Mouse (Mus musculus) right cerebral cortex, postnatal 4 days (tissue): Measurements from ENCODE around the gene Fign.
A peak's percentile ranks its signal among the peaks of the same experiment; 100 is the strongest.

ENCODE experiments used
- DNase-seq: peaks from one replicate; pipeline ENCODE4 v3.0.0-alpha.2; 2022

Gene Fign

DNA sequence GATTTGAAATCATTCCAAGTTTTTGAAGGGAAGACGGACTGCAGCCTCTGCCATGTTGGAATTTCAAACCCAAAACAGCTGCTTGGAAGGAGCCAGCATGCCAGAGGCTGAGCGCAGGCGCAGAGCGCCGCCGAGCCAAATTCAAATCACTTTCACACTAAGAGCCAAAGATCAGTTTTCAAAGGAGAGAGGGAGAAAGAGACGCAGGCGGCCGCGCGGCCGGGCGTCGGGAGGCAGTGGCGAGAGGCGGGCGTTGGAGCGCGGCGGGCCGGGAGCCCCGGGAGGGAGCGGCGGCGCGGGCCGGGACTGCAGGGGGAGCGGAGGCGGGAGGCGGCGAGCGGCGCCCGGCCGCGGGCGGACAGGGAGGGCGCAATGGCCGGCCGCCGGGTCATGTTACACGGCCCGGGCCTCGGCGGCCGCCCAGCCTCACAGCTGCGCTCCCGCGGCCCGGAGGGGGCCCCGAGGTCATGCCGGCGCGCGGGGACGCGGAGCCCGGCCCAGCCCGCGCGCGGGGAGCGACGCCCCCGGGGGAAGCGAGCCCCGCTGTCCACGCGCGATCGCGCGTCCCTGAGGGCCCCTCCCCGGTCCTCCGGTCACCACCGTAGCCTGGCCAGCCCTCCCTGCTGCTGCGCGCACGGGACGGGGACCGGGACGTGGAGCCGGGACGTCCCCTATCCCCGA is at the start of gene Fign:
Fign (minus strand) TSS at position 102 of the 681 bp plus-strand sequence.
- peak; percentile 67 for DNase-seq

DNA sequence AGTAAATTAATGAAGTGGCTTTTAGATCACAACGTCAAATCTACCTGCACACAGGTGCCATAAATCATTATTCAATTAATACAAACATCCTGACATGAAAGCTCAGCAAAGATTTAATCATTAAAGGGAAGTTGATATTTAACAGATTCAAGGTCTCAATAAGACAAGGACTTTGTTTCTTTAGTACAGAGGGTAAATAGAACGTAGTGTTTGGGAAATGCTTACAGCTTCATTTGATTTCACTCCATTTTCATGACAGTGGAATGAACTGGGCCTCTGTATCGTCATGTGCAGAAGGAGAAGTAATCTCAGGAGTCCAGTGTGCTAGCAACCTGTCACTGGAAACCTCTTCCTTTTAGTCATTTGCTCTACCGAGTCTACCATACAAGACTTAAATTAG is 35.8 kb upstream of the Fign start:
- no peak for DNase-seq

DNA sequence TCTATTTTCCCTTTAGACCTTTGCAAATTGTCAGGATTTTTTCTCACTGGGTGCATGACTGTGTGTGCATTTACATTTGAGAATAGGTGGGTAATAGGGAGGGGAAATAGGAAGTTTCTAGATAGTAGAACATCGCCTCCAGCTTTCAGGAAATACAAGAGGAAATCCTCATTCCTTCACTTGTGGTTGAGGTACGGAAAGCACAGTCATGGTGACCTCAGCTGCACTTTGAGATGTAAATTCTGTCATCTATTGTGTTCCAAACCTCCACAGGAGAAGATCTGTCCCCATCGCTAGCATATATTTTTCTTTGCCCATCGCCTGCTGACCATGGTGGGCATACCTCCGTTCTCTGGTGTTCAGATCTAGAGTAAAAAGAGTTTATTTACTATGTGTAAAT is 22.7 kb upstream of the Fign start:
- DNase-seq: no peak

DNA sequence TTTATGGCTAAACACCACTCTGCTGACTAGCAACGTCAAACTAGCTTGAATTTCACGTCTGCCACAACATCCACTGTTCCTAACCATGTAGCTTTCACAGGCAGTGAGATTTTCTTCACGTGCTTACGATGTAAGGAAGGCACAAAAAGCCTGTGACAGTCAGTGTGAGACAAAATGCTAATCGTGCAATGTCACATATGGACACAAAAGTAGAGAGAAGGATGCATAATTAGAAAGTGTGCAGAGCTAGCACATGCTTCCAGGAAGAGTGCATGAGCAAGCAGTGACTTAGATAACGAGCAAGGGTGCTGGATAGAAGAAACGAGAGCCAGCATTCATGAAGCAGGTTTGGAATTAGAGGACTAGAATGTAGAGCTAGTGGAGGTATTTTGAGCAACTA is 18.8 kb upstream of the Fign start:
- no peak for DNase-seq

DNA sequence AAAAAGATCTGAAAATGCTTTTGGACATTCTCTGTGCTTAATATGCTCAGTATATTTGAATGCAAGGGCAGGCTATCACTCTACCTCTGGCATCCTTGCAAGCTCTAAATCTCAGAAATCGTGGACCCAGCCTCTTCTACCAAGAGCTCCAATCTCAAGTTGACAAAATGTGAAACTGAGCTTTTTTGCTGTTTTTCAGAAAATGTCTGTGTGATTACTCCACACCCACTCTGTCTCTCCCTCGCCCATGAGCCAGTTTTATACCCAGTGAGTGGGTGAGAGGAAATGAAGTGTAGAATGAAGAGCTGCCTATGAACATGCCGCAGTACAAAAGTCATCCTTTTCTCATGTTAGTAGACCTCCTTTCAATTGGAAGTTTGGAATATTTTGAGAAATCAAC is 13.3 kb upstream of the Fign start:
- DNase-seq: no peak

DNA sequence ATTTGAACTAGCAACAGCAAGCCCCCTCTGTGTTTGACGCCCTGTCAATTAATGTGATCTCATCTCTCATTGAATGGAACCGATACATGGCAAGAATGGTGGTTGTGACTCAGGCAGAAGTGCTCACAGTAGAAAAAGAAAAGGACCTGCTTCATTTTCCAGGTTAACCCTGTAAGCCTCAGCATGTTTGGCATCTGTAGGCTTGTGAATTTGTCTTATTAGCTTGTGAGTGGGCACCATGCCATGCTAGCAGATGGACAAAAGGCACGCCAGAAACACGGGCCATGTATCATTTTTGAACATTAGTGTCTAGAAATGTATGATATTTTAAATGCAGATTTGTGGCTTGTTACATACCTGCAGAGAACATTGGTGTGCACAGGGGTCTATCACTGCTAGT is 12.0 kb upstream of the Fign start:
- DNase-seq: no peak

DNA sequence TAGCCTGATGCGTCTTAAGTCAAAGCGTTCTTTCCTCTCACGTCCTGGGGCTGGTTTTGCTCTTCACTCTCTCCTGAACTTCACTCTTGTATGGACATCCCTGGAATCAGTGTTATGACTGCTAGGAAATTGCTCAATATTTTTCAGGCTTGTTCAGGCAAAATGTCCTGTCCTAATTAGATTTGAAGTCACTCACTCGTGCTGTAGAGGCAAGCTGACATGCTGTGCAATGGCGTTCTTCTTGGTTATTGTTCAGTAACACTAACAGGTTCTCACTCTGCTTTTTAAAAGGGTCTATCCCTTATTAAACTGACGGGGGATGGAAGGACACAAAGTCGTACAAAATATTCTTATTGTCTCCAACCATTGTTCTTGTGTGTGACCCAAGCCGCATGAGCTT is 10.2 kb upstream of the Fign start:
- no peak for DNase-seq

DNA sequence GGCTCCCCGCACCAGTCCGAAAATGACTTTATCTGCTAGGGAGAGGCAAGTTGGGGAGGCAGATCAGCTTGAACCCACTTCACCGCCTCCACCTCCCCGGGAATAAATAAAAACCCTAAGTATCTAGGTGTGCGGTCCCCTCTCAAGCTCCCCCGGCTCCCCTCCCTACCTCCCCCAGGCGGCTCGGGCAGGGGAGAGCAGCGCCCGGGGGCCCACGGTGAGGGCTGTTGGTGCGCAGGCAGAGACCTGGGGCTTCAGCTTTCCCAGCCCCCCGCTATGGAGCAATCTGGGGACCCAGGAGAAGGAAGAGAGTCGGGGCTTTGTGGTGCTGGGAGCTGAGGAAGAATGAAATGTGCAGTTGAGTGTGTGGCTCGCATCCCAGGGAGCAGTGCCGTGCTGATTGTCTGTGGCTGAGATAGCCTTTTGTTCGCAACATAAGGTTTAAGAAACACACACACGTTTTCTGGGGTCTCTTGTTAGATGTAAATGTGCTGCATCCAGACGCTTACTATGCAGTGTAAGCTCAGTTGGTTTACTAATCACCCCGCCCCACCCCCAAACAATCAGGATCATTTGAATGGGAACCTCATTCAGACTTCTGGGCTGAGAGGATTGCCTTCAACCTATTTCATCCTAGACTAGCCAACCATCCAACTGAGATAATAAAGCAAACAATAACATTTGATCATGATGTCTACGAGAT is 931 bp upstream of the Fign start:
- DNase-seq: peak; percentile 30

DNA sequence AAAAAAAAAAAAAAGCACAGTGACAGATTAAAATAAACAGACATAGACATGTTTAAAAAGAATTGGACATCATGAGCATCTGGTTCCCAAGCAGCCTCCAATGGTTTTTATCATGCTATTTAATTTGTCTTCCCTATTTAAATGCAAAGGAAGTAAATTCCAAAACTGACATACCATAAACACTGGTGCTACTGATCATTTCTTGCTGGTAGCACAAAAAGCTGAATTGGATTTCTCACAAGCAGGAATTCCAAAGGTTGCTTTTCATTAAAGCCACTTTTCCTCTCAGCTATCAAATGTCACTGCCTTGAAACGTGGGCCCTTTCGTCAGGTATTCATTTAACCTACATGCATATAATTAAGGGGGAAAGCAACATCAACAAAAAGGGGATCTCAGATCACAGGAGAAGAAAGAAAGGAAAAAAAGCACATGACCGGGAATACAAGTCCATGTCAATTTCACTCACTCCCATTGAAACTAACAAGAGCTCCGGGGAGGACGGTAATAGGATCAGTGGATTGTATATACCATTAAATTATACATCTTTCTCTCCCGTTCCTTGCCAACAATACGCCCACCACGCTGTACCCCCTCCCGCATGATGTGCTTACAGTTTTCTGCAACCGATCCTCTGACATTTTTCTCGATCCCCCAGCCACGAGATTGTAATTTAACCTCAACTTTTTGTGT is 972 bp downstream of the Fign start:
- no peak for DNase-seq

DNA sequence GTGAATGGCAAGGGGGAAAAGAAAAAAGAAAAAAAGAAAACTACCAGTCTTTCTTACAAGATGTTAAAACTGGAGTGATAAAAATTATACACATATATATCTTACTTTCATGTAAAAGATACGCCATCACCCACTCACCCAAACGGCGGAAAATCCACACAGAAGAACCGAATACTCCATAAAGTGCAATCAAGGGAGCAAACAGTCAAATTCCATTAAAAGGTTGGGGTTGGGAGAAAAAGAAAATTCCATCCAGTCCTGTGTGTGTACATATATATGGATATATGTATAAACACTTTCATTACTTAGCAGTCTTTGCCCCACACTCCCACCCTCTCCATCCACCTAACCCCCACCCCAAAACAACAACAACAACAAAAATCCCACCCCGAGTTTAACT is 1.7 kb downstream of the Fign start:
- DNase-seq: no peak

DNA sequence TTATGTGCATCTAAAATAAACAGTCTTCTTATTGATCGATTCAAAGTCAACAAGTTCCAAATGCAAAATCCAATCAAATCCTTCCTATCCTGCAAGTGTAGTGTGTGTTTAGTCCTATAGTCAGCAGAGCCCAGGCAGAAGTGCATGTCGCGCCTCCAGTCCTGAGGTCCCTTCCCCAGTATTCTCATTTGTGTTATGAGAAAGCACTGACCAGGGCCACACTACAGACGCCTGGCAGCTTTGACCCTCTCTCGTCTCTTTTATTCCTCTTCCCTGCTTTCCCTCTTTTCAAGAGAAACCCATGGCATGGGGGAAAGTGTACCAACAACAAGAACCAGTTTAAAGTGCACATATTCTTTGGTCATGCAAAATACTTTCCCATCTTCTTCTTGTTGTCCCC is 2.3 kb downstream of the Fign start:
- no peak for DNase-seq

DNA sequence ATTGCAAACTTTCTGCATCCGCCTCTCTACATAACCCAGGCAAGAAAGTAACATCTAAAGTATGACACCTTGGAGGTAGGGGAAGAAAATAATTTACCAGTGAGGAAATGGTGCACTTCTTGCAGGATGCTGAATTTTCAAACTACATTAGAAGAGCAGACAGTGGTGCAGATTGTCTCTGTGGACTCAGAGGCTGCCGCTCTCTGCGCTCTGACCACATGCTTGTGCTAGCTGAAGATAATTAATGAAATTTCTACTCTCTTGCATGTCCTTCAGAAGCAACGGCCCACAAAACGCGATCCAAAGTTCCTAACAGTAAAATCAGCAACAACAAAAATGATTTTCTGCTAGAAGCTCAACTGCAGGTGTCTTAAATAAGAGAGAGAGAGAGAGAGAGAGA is 4.8 kb downstream of the Fign start:
- no peak for DNase-seq

DNA sequence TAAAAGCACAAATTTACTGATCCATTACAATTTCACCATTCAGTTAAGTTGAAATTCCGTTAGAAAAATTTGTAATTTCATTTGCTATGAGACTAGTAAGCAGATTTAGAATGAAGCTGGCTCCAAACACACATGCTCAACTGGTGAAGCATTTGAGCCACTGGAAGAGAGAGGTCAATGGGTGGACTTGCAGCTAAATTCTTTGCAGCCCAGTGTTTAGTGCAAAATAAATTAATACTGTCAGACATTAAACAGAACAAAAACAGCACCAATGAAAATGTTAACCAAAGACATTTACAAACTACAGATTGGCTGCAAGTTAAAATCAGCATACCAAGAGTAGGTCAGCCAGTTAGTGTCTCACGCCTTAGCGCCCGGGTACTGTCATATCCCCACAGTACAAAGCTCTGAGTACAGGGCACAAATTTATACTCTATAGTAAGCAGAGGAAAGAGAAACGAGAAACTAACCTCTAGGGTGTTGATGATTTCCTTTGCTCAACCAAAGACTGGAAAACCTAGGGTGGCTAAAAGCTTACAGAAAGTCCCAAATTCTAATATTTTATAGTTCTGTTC is 13.9 kb downstream of the Fign start:
- no peak for DNase-seq

DNA sequence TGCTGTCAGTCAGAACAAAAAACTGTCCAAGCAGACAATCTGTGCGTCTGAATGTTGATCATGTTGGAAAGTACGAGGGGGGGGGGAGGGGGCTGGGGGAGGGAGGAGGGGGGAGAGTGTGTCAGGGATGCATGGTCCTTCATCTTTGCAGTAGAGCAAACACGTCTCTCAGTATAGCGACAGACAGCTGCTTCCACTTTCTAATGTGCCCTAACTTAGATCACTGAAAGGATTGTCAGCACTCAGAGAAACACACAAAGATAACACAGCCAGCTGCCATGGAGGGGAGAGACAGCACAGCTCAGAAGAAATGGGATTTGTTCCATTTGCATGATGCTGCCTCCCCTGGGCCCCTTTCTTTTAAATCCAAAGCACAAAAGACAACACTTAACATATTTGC is 18.1 kb downstream of the Fign start:
- no peak for DNase-seq

DNA sequence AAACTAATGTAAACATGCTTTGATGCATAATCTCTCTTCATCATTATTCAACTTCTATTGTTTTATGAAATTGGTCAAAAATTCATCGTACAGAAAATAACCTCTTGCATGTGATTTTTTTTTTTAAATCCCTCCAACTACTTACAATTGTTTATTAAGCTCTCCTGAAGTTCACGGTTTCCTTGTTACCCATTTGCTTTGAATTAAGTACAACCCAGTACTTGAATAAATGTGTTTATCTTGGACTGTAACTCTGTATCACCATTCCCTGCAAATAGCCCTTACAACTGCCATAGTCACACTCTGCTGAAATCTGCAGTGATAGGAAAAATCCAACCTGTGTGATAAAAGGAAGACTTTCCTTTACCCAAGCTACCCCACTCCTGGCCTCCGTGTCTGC is 19.3 kb downstream of the Fign start:
- no peak for DNase-seq

DNA sequence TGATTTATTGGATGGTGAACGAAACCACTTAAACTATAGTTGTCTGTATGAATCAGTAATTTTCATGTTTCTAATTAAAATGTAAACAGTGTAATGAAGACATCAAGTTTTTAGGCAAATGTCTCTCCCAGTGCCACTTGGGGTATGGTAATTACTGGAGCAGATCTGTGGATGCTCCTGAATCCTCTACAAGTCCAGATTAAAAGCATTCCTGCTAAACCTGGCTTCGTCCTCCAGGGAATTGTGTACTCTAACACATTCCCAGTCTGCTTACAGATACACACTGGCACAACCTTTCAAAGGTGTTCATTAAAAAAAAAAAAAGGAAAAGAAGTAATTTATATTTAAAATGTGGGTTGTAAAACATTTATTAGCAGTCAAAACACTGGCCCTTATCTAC is 20.0 kb downstream of the Fign start:
- DNase-seq: no peak

DNA sequence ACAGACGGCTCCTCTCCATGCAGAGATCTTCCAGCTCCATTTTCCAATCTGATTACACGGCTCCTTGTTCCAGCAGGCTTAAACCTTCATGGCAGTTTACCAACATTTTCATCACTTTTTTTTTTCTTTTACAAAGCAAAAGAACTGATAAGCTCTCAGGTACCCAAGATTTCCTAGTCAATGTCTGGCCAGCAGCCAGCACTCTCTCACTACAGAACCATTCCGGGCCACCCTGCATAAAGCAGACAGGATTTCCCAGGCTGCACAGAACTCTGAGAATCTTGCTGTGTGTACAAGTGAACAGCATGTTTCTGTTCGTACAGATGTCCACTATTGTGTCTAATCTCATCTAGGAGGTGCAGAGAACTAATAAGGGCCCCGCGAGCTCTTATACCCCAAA is 22.0 kb downstream of the Fign start:
- DNase-seq: no peak

DNA sequence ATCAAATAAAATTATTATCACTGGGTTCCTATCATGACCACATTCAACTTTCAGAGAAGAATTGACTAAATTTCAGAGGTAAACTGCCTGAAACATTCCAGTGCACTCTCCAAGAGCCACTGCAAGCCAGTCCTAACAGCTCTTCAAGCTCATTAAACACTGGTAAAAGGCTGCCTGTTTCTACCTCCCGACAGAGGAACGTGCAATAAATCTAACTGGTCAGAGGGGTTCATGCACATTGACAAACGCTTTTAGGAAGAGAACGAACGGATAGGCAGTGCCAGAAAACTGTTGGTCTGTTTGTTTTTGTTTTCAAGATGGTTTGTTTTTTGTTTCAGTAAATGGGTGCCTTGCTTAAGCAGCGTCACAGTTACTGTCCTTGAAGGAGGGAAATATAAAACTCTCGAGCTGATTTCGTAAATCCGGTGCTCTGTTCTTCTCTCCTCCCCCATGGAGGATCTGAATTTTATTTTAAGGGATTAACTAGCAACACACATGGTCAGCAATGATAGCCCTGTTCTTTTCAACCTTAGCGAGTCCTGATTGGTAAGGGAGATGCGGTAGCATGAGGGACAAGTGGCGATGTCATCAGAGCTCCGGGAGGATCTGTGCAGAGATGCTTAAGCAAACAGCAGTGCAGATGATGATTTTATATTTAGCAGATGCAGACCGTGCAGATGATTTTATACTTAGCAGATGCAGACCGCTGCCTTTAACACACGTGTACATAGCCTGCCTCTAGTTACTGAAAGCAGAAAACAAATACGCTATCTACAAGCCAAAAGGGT is 23.0 kb downstream of the Fign start:
- no peak for DNase-seq

DNA sequence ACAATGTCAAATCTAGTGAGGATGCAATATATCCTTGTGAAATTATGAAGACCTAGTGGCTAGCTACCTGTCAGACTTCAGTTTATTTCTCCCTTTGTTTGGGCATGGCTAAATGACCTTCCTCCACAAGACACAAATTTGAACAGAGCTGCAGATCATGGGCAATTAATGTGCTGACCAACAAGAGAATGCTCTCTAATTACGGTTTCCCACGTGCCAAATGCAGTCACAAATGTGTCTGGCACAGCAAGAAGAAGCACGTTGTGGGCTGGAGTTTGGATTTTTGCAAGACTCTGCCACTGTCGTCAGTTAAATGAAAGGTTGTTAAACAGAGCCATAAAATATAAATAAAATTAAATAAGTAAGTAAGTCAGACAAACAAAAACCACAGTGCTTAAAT is 25.7 kb downstream of the Fign start:
- DNase-seq: no peak

DNA sequence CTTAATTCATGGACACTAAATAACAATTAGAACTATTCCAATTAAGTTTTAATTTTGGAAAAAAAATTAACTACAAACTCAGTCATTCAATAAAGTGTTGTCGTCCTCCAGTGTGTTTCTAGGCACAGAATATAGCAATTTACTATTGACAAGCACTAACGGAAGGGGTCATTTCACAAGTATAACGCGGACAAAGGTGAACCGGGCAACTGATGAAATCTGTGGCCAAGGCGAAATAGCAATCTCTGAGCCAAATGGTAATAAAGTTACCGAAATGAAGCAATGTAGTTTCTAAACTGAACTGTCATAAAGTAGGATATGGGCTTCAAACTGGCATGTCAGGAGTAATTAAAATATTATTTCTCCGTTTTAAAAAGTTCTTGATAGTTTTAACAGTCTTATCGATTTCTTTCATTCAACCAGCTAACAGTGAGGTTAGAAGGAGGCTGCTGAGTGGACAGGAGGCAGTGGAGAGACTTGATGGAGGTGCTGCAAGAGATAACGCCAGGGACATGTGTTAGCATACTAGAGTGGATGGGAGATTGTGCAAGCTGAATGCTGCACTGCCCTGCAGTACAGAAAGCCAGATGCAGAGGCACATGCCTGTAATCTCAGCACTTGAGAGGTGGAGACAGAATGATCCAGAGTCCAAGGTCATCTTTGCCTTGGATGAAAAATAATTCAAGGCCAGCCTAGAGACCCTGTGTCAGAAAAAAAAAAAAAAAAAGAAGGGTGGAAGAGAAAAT is 27.7 kb downstream of the Fign start:
- no peak for DNase-seq

DNA sequence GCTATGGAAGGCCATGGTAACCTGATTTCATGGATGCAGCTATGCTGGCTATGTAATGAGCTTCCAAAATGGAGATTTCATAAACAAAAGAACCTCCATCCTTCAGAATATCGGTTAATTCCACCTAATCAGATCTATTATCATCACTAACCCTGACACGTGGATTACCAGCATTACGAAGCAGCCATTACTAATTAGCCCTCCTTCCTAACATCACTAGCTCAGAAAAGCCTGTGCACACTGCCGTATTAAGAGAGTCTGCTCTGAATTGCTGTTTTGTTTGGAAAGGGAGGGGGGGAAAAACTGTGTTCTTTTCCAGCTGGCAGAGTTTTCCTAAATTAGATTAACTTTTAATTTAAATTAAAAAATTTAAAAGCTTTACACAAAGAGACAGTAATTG is 32.3 kb downstream of the Fign start:
- no peak for DNase-seq

DNA sequence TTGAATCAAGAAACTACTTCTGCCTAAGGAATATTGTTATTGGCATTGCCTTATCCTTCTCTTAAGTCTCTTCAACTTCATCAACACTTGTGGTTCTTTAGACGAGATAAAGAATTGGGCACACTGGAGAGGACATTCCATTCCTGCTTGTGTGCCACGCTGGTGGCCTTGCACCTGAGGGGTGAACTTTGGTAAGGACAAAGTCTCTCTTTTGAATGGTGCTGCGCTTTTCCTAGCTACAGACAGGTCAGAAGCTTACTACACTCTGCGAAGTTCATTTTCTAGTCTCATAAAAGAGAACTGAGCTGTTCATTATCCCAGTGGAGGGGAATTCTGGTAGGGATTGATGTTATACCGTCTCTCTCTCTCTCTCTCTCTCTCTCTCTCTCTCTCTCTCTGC is 38.4 kb downstream of the Fign start:
- no peak for DNase-seq

DNA sequence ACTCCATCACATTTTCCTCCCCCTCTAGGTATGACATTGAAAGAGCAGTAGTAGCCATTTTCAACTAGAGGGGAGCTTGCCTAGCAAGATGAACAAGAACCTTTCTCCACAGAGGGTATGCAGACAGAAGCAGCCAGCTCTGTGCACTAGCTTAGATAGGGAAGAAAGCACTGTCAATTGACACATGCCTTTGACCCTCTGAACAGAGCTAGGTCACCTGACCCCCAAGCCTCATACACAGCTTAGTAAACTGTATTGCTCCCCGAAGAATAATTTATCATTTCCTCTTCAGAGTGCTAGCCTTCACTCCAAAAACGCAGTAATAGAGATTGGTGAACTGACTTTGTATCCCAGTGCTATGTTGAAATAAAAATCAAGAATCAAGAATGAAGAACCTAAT is 49.7 kb downstream of the Fign start:
- no peak for DNase-seq
